In genomic region chr7:16946441-16947348, GRCm38 (mm10) we compare ENCODE assay signal across 9 mouse cellular contexts. TPM values are rescaled to one million over a fixed set of nuclear protein-coding genes. Genes with fewer than 3 reads are reported as not detected.
A peak's percentile ranks its signal among the peaks of the same experiment; 100 is the strongest.
DNase-seq lines count a peak whose midpoint lies in the region; ATAC-seq and TF ChIP-seq lines count a peak whose summit lies in the region.
"Had no signal": no experiment of that assay in that cellular context is flagged by ENCODE, and none has a peak within 500 bp of the region (broad histone marks: within the 10 kb centered on the region; RNA-seq: fewer than 3 reads in every experiment).

No protein-coding gene starts in this region.

- H3K4me1 ChIP-seq in kidney, embryonic 15.5 days, result peaks cover 68% of the 10 kb centered on the region
- H3K4me1 ChIP-seq in forebrain, embryonic 10.5 days, result peaks cover 64% of the 10 kb centered on the region
- H3K4me1 ChIP-seq in hindbrain, postnatal 0 days (ENCODE audit: insufficient read depth, low read length), result peaks cover 36% of the 10 kb centered on the region

- H3K36me3 ChIP-seq in kidney, embryonic 15.5 days, result no peaks in the 10 kb centered on the region
- no peaks in the 10 kb centered on the region for H3K36me3 ChIP-seq in forebrain, embryonic 10.5 days (replicated peaks)
- H3K36me3 ChIP-seq in hindbrain, postnatal 0 days (ENCODE audit: insufficient read depth, low read length), result no peaks in the 10 kb centered on the region

- H3K27ac ChIP-seq in kidney, embryonic 15.5 days, result no peak overlapping the region
- peak overlapping the region; percentile 64 for H3K27ac ChIP-seq in forebrain, embryonic 10.5 days
- peak overlapping the region; percentile 91 for H3K27ac ChIP-seq in hindbrain, postnatal 0 days

- H3K4me3 ChIP-seq in kidney, embryonic 15.5 days (replicated peaks), result peak overlapping the region; percentile 63
- peak overlapping the region; percentile 69 for H3K4me3 ChIP-seq in forebrain, embryonic 10.5 days
- H3K4me3 ChIP-seq in hindbrain, postnatal 0 days (ENCODE audit: low read length), result peak overlapping the region; percentile 64

- H3K9me3 ChIP-seq in kidney, embryonic 15.5 days (replicated peaks), result no peaks in the 10 kb centered on the region
- 0 out of 2 replicates have a peak, but pooled peaks cover 3% of the 10 kb centered on the region for H3K9me3 ChIP-seq in forebrain, embryonic 10.5 days
- no peaks in the 10 kb centered on the region for H3K9me3 ChIP-seq in hindbrain, postnatal 0 days (ENCODE audit: low read length)

- H3K27me3 ChIP-seq in kidney, embryonic 15.5 days, result peaks cover 53% of the 10 kb centered on the region
- H3K27me3 ChIP-seq in forebrain, embryonic 10.5 days (ENCODE audit: poor library complexity, severe bottlenecking), result peaks cover 74% of the 10 kb centered on the region
- no peaks in the 10 kb centered on the region for H3K27me3 ChIP-seq in hindbrain, postnatal 0 days (ENCODE audit: insufficient read depth, low read length)

- DNase-seq in kidney, adult 18-20 months, result no peak
- DNase-seq in T-cell, adult 2 months (ENCODE audit: low spot score), result peak; percentile 5
- DNase-seq in forebrain, embryonic 10.5 days (ENCODE audit: extremely low spot score, low spot score), result peak; percentile 43
- peak; percentile 63 for DNase-seq in hindbrain, postnatal 0 days (ENCODE audit: low spot score)
- DNase-seq in naive thymus-derived CD4-positive, alpha-beta T cell, adult 2 months (ENCODE audit: low read depth), result peak; percentile 29
- DNase-seq in urinary bladder, adult 2 months (ENCODE audit: low spot score), result no peak
- DNase-seq in ovary, postnatal 10 days (ENCODE audit: low spot score), result no peak

- ATAC-seq in kidney, embryonic 15.5 days (replicated peaks; ENCODE audit: low FRiP score), result no peak
- no peak for ATAC-seq in hindbrain, postnatal 0 days

- peak overlapping the region; percentile 76 for H3K4me2 ChIP-seq in kidney, embryonic 15.5 days
- H3K4me2 ChIP-seq in hindbrain, postnatal 0 days (ENCODE audit: low read depth, low read length), result peak overlapping the region; percentile 96

- 3% methylated on average over 53 of the region's 53 CpGs for WGBS in kidney, embryonic 15.5 days
- 3% methylated on average over 53 of the region's 53 CpGs for WGBS in forebrain, embryonic 10.5 days
- WGBS in hindbrain, postnatal 0 days, result 3% methylated on average over 53 of the region's 53 CpGs

- H3K9ac ChIP-seq in kidney, embryonic 15.5 days, result peak overlapping the region; percentile 47
- H3K9ac ChIP-seq in hindbrain, postnatal 0 days (replicated peaks; ENCODE audit: low read length), result peak overlapping the region; percentile 72

- peak; percentile 38; the same call in 1 of the 2 replicates for TF ChIP-seq CTCF in hindbrain, postnatal 0 days (IDR thresholded peaks at IDR 0.05; ENCODE audit: low read depth)

RNA-seq across cellular contexts. Expression of gene Pnmal2, which starts 2.2 kb away (rescaled TPM):
- polyA plus RNA-seq in kidney, embryonic 15.5 days (2015; fragmentation: Nextera tagmentation; extraction: Ambion mirVana), result 7.7 and 9.2 TPM in 2 replicates
- 4.3 and 6.8 TPM in 2 replicates for polyA plus RNA-seq in forebrain, embryonic 10.5 days (2016; fragmentation: Nextera tagmentation; extraction: Ambion mirVana)
- total RNA-seq in hindbrain, postnatal 0 days (2014; rRNA removed), result 106 and 118 TPM in 2 replicates
- polyA plus RNA-seq in hindbrain, postnatal 0 days (2015; fragmentation: Nextera tagmentation; extraction: Ambion mirVana), result 138 and 139 TPM in 2 replicates
- polyA plus RNA-seq in urinary bladder, adult 2 months (2012; rRNA removed), result 0.83 and 1.4 TPM in 2 replicates
- total RNA-seq: MEL had no signal

RNA-seq across cellular contexts. Expression of gene Pnmal1, which starts 12.8 kb away (rescaled TPM):
- 0.58 and 0.90 TPM in 2 replicates for polyA plus RNA-seq in kidney, embryonic 15.5 days (2015; fragmentation: Nextera tagmentation; extraction: Ambion mirVana)
- 7.3 and 9.3 TPM in 2 replicates for polyA plus RNA-seq in forebrain, embryonic 10.5 days (2016; fragmentation: Nextera tagmentation; extraction: Ambion mirVana)
- 22.7 and 24.3 TPM in 2 replicates for total RNA-seq in hindbrain, postnatal 0 days (2014; rRNA removed)
- 40.9 and 41.2 TPM in 2 replicates for polyA plus RNA-seq in hindbrain, postnatal 0 days (2015; fragmentation: Nextera tagmentation; extraction: Ambion mirVana)
- polyA plus RNA-seq in urinary bladder, adult 2 months (2012; rRNA removed), result 0.03 TPM in 2 replicates

RNA-seq across cellular contexts. Expression of gene Calm3, which starts 22.8 kb away (rescaled TPM):
- 116 and 124 TPM in 2 replicates for polyA plus RNA-seq in kidney, embryonic 15.5 days (2015; fragmentation: Nextera tagmentation; extraction: Ambion mirVana)
- polyA plus RNA-seq in forebrain, embryonic 10.5 days (2016; fragmentation: Nextera tagmentation; extraction: Ambion mirVana), result 156 and 163 TPM in 2 replicates
- total RNA-seq in hindbrain, postnatal 0 days (2014; rRNA removed), result 1,865 and 2,018 TPM in 2 replicates
- polyA plus RNA-seq in hindbrain, postnatal 0 days (2015; fragmentation: Nextera tagmentation; extraction: Ambion mirVana), result 435 and 441 TPM in 2 replicates
- 182 and 223 TPM in 2 replicates for polyA plus RNA-seq in urinary bladder, adult 2 months (2012; rRNA removed)

RNA-seq across cellular contexts. Expression of gene Gm42372, which starts 36.2 kb away (rescaled TPM):
- polyA plus RNA-seq in kidney, embryonic 15.5 days (2015; fragmentation: Nextera tagmentation; extraction: Ambion mirVana), result 0.23 and 0.31 TPM in 2 replicates
- 1.2 and 1.4 TPM in 2 replicates for polyA plus RNA-seq in forebrain, embryonic 10.5 days (2016; fragmentation: Nextera tagmentation; extraction: Ambion mirVana)
- total RNA-seq in hindbrain, postnatal 0 days (2014; rRNA removed), result 36.9 and 41.7 TPM in 2 replicates
- polyA plus RNA-seq in hindbrain, postnatal 0 days (2015; fragmentation: Nextera tagmentation; extraction: Ambion mirVana), result 8.2 and 8.9 TPM in 2 replicates
- polyA plus RNA-seq in urinary bladder, adult 2 months (2012; rRNA removed), result 0.06 TPM in 1 of 2 replicates, not detected in the other
- total RNA-seq: MEL had no signal

RNA-seq across cellular contexts. Expression of gene Ptgir, which starts 40.4 kb away (rescaled TPM):
- 1.5 and 2.1 TPM in 2 replicates for polyA plus RNA-seq in kidney, embryonic 15.5 days (2015; fragmentation: Nextera tagmentation; extraction: Ambion mirVana)
- 0.10 TPM in 2 replicates for polyA plus RNA-seq in forebrain, embryonic 10.5 days (2016; fragmentation: Nextera tagmentation; extraction: Ambion mirVana)
- total RNA-seq in hindbrain, postnatal 0 days (2014; rRNA removed), result 0.18 and 0.21 TPM in 2 replicates
- 0.05 TPM in 2 replicates for polyA plus RNA-seq in hindbrain, postnatal 0 days (2015; fragmentation: Nextera tagmentation; extraction: Ambion mirVana)
- 3.9 and 5.1 TPM in 2 replicates for polyA plus RNA-seq in urinary bladder, adult 2 months (2012; rRNA removed)

Comparison
In these comparisons a context has a peak if more than half of its experiments do, and no peak if none do; other contexts are left out.
1. DNase-seq: peak in T-cell, adult 2 months (single experiment), forebrain, embryonic 10.5 days (single experiment), hindbrain, postnatal 0 days (single experiment) and naive thymus-derived CD4-positive, alpha-beta T cell, adult 2 months (single experiment); none in kidney, adult 18-20 months (single experiment), urinary bladder, adult 2 months (single experiment) and ovary, postnatal 10 days (single experiment).
2. RNA of gene Pnmal2, which starts 2.2 kb away (polyA plus RNA-seq): 138 to 139 TPM in hindbrain, postnatal 0 days; 7.7 to 9.2 TPM in kidney, embryonic 15.5 days, 4.3 to 6.8 TPM in forebrain, embryonic 10.5 days and 0.83 to 1.4 TPM in urinary bladder, adult 2 months; every median in the first group is over 10 times any median in the second.
3. Peak in every context shown above with its lines, with median percentiles within 50 percentile points of each other: H3K4me3 ChIP-seq.